Mouse (Mus musculus) forebrain, embryonic 13.5 days (tissue): Measurements from ENCODE around the gene Prpf19. TPM values are rescaled to one million over a fixed set of nuclear protein-coding genes. Genes with fewer than 3 reads are reported as not detected.
A peak's percentile ranks its signal among the peaks of the same experiment; 100 is the strongest.

Experiments
- ATAC-seq: fragments of 200-750 bp; cut with Nextera tagmentation; 2 replicates; pipeline ENCODE4 v1.8.0; 2017
- H3K27ac ChIP-seq: fragments of 300-500 bp; sonication (generic); 2 replicates; pipeline ENCODE4 v1.5.1; 2015; ENCODE audit warnings: inconsistent platforms, mild to moderate bottlenecking, moderate library complexity
- H3K27me3 ChIP-seq: fragments of 300-500 bp; sonication (generic); 2 replicates; pipeline ENCODE4 v1.6.1; 2015; ENCODE audit warnings: mild to moderate bottlenecking, inconsistent platforms
- H3K36me3 ChIP-seq: fragments of 300-500 bp; sonication (generic); 2 replicates; pipeline ENCODE4 v1.6.1; 2015; ENCODE audit warnings: mild to moderate bottlenecking, inconsistent platforms; ENCODE audit not compliant: poor library complexity, severe bottlenecking
- H3K4me1 ChIP-seq: fragments of 300-500 bp; sonication (generic); 2 replicates; pipeline ENCODE4 v1.6.1; 2015; ENCODE audit warnings: inconsistent platforms
- H3K4me2 ChIP-seq: fragments of 300-500 bp; sonication (generic); 2 replicates; pipeline ENCODE4 v1.6.1; 2015; ENCODE audit warnings: inconsistent platforms, mild to moderate bottlenecking, moderate library complexity
- H3K4me3 ChIP-seq: fragments of 300-500 bp; sonication (generic); 2 replicates; pipeline ENCODE4 v1.5.1; 2015; ENCODE audit warnings: mild to moderate bottlenecking, inconsistent platforms
- H3K9ac ChIP-seq: fragments of 300-500 bp; sonication (generic); 2 replicates; pipeline ENCODE4 v1.6.1; 2015; ENCODE audit warnings: mild to moderate bottlenecking, inconsistent platforms
- H3K9me3 ChIP-seq: fragments of 300-500 bp; sonication (generic); replicated peaks from 2 replicates; pipeline ENCODE4 v1.6.1; 2016; ENCODE audit warnings: inconsistent platforms
- WGBS: fragments of 180-500 bp; shearing (Covaris S2); methylation state at CpG from one replicate; pipeline ENCODE4 v1.1.7; 2015; 5-methylcytosine and 5-hydroxymethylcytosine counted together
- polyA plus RNA-seq: library from polyadenylated mRNA; unstranded; fragments of >200 nt; fragmentation: Nextera tagmentation; extraction: Ambion mirVana; gene quantifications from 2 replicates; pipeline ENCODE4 v1.2.1, GENCODE M21; 2015

Prpf19 gene
- 45.3 and 50.8 TPM in 2 replicates for polyA plus RNA-seq

- Histone ChIP-seq H3K9ac (peak within 1 kb of the TSS; percentile 94), H3K4me3 (peak within 1 kb of the TSS; percentile 90), H3K36me3 (peaks cover 30% of the 10 kb centered on the region), H3K27ac (peak within 1 kb of the TSS; percentile 92), H3K4me1 (peaks cover 23% of the 10 kb centered on the region), H3K9me3 (no peaks in the 10 kb centered on the region), H3K4me2 (peak within 1 kb of the TSS; percentile 89), H3K27me3 (no peaks in the 10 kb centered on the region)
- WGBS: under 1% methylated on average over 42 of the region's 43 CpGs
- peak; percentile 97 for ATAC-seq
These were observed at the start of gene Prpf19 for GRCm38 (mm10) chr19:10895016-10895528. TSS of gene Prpf19 (plus strand) at chr19:10895231.

GRCm38 (mm10) chr19:10845454-10845853 lies 49.6 kb upstream of the Prpf19 start:
- no peak for ATAC-seq
- H3K36me3 ChIP-seq: no peaks in the 10 kb centered on the region
- WGBS: 84% methylated on average over 3 of the region's 3 CpGs
- no peak overlapping the region for H3K27ac ChIP-seq
- no peaks in the 10 kb centered on the region for H3K27me3 ChIP-seq
- no peak overlapping the region for H3K4me2 ChIP-seq
- no peaks in the 10 kb centered on the region for H3K9me3 ChIP-seq
- H3K9ac ChIP-seq: no peak overlapping the region
- H3K4me3 ChIP-seq: no peak overlapping the region
- 0 out of 2 replicates have a peak, but pooled peaks cover 4% of the 10 kb centered on the region for H3K4me1 ChIP-seq

GRCm38 (mm10) chr19:10846150-10846549 lies 48.9 kb upstream of the Prpf19 start:
- H3K4me3 ChIP-seq: no peak overlapping the region
- no peak overlapping the region for H3K9ac ChIP-seq
- H3K36me3 ChIP-seq: no peaks in the 10 kb centered on the region
- no peaks in the 10 kb centered on the region for H3K9me3 ChIP-seq
- no peak overlapping the region for H3K27ac ChIP-seq
- ATAC-seq: no peak
- 75% methylated on average over 7 of the region's 7 CpGs for WGBS
- H3K4me2 ChIP-seq: no peak overlapping the region
- no peaks in the 10 kb centered on the region for H3K27me3 ChIP-seq
- H3K4me1 ChIP-seq: 0 out of 2 replicates have a peak, but pooled peaks cover 4% of the 10 kb centered on the region

DNA sequence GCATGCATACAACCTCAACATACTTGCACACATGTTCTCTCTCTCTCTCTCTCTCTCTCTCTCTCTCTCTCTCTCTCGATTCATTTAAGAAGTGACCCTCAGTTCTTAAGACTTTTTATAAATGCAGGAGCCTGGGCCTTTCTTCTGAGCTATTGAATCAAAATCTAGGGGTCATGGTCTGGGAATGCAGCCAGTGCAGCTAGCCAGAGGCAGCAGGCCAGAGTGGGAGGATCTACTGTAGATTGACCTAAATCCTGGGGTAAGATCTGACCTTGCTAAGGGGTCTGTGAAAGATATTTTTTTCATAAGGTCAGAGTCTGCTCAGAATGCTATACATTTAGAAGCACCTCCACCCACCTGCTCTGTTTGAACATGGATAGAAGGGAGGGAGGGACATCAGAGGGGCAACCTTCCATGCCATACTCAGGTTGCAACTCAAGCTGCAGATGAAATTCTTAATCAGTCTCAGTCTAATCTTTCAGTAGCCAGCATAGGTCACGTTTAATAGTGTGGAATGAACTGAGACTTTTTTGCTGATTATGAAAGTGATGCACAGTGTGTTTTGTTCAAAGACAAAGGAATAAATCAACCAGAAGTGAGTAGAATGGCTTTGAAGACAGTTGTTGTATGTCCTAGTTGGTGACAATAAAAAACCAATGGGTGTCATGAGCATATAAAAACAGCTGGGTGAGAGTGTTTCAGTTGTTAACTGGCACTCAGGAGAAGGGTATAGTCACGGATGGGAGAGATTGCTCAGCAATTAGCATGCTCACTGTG lies 47.5 kb upstream of the Prpf19 start:
- 0 out of 2 replicates have a peak, but pooled peaks have one; percentile 8 for ATAC-seq
- Histone ChIP-seq H3K4me2 (no peak overlapping the region), H3K4me3 (no peak overlapping the region), H3K27me3 (no peaks in the 10 kb centered on the region), H3K4me1 (0 out of 2 replicates have a peak, but pooled peaks cover 4% of the 10 kb centered on the region), H3K9ac (no peak overlapping the region), H3K27ac (no peak overlapping the region), H3K9me3 (no peaks in the 10 kb centered on the region), H3K36me3 (no peaks in the 10 kb centered on the region)
- WGBS: 39% methylated on average over 3 of the region's 3 CpGs

- no peak overlapping the region for H3K4me3 ChIP-seq
- no peak for ATAC-seq
- H3K4me1 ChIP-seq: no peaks in the 10 kb centered on the region
These were observed 39.6 kb upstream of the Prpf19 start for GRCm38 (mm10) chr19:10855422-10855821.

GRCm38 (mm10) chr19:10856520-10856919 lies 38.5 kb upstream of the Prpf19 start:
- H3K27ac ChIP-seq: no peak overlapping the region
- no peak overlapping the region for H3K4me3 ChIP-seq
- H3K36me3 ChIP-seq: peaks cover 60% of the 10 kb centered on the region
- no peaks in the 10 kb centered on the region for H3K9me3 ChIP-seq
- H3K9ac ChIP-seq: no peak overlapping the region
- H3K4me1 ChIP-seq: no peaks in the 10 kb centered on the region
- no peak overlapping the region for H3K4me2 ChIP-seq
- no peaks in the 10 kb centered on the region for H3K27me3 ChIP-seq
- 61% methylated on average over 2 of the region's 2 CpGs for WGBS
- 0 out of 2 replicates have a peak, but pooled peaks have one; percentile 14 for ATAC-seq

More at GRCm38 (mm10) chr19:10855422-10855821, 39.6 kb upstream of the Prpf19 start:
- no peak overlapping the region for H3K27ac ChIP-seq
- no peak overlapping the region for H3K9ac ChIP-seq
- 88% methylated on average over 3 of the region's 3 CpGs for WGBS
- no peak overlapping the region for H3K4me2 ChIP-seq
- no peaks in the 10 kb centered on the region for H3K27me3 ChIP-seq
- H3K9me3 ChIP-seq: no peaks in the 10 kb centered on the region
- H3K36me3 ChIP-seq: peaks cover 49% of the 10 kb centered on the region

DNA sequence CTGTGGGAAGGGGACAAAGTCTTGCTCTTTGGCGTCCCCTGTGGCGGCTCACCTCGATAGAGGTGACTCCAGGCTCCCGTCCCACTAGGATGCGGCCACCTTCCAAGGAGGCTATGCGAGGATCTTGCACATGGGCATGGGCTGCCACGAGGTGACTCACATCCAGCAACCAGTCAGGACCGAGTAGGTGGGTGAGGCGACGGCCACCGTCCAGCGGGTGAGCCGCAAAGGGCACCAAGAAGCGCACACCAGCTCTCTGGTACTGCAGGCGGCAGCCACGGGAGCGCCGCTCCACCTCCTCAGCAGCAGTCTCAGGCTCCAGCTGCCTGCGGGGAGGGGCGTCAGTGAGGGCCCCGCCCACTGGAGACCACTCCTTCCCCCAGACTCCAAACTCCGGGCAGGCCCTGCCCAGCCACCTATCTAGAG lies 34.9 kb upstream of the Prpf19 start:
- ATAC-seq: no peak
- Histone ChIP-seq H3K9ac (no peak overlapping the region), H3K4me3 (no peak overlapping the region), H3K4me2 (no peak overlapping the region), H3K27ac (no peak overlapping the region), H3K4me1 (no peaks in the 10 kb centered on the region), H3K9me3 (no peaks in the 10 kb centered on the region), H3K36me3 (peaks cover 96% of the 10 kb centered on the region), H3K27me3 (no peaks in the 10 kb centered on the region)
- 54% methylated on average over 22 of the region's 22 CpGs for WGBS

DNA sequence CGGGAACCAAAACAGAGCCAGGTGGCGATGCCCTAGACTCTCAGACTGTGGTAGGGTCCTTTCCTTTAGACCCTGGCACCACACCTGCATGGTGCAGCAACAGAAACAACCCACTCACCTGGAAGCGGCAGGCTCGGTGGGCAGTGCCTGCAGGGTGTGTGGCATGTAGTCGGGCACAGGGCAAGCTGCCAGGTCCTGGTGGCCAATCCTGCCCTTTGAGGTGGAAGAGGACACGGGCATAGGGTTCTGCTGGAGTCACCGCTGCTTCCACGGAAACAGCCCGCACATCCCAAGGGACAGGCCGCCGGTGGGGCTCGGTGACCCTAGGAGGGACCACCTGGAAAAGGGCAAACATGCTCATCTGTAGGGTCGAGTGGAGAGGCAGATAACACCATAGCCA lies 28.7 kb upstream of the Prpf19 start:
- no peak for ATAC-seq
- Histone ChIP-seq H3K9ac (no peak overlapping the region), H3K4me2 (no peak overlapping the region), H3K4me3 (no peak overlapping the region), H3K4me1 (peaks cover 34% of the 10 kb centered on the region), H3K36me3 (peaks cover 66% of the 10 kb centered on the region), H3K27me3 (no peaks in the 10 kb centered on the region), H3K27ac (no peak overlapping the region), H3K9me3 (no peaks in the 10 kb centered on the region)
- 88% methylated on average over 13 of the region's 13 CpGs for WGBS

DNA sequence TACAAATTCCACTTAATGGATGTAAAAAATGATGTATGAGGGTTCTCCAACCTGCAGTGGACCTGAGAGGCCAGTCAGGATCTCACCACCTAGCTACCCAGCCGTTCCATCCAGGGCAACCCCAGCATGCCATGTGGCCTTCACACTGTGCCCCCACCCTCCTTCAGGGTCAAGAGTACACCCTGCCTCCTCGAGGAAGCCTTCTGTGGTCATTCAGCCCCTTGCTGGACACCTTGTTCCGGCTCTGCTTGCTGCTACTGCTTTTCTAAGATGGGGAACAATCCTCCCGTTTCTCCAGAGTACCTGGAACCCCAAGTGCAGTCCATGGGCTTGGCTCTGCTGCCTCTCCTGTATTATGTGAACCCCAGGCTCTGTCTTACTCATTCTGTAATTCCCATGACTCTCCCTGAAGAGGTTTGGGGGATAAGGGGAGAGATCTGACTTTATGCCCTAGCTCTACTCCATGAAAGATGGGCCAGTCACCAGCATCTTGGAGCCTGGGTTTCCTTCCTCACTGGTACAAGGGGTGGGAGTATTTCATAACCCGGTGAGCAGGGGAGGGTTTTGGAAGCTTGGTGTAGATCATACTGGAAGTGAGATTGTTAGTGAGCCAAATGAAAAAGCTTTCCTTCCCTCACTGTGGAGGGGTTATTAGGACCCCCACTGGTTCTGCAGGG lies 26.9 kb upstream of the Prpf19 start:
- peak overlapping the region; percentile 93 for H3K4me2 ChIP-seq
- peak overlapping the region; percentile 88 for H3K4me3 ChIP-seq
- peak; percentile 3; the same call in 1 of the 2 replicates for ATAC-seq
- H3K9ac ChIP-seq: peak overlapping the region; percentile 96
- no peaks in the 10 kb centered on the region for H3K9me3 ChIP-seq
- H3K27ac ChIP-seq: peak overlapping the region; percentile 92; the same call in 1 of the 2 replicates
- H3K27me3 ChIP-seq: no peaks in the 10 kb centered on the region
- peaks cover 66% of the 10 kb centered on the region for H3K36me3 ChIP-seq
- peaks cover 34% of the 10 kb centered on the region for H3K4me1 ChIP-seq
- 25% methylated on average over 5 of the region's 5 CpGs for WGBS

- ATAC-seq: peak; percentile 44
- Histone ChIP-seq H3K36me3 (peaks cover 66% of the 10 kb centered on the region), H3K4me2 (peak overlapping the region; percentile 93), H3K4me1 (peaks cover 34% of the 10 kb centered on the region), H3K27ac (peak overlapping the region; percentile 92), H3K4me3 (peak overlapping the region; percentile 88), H3K9me3 (no peaks in the 10 kb centered on the region), H3K9ac (peak overlapping the region; percentile 96), H3K27me3 (no peaks in the 10 kb centered on the region)
- 0% methylated on average over 17 of the region's 17 CpGs for WGBS
These were observed 26.3 kb upstream of the Prpf19 start for GRCm38 (mm10) chr19:10868623-10869141.

DNA sequence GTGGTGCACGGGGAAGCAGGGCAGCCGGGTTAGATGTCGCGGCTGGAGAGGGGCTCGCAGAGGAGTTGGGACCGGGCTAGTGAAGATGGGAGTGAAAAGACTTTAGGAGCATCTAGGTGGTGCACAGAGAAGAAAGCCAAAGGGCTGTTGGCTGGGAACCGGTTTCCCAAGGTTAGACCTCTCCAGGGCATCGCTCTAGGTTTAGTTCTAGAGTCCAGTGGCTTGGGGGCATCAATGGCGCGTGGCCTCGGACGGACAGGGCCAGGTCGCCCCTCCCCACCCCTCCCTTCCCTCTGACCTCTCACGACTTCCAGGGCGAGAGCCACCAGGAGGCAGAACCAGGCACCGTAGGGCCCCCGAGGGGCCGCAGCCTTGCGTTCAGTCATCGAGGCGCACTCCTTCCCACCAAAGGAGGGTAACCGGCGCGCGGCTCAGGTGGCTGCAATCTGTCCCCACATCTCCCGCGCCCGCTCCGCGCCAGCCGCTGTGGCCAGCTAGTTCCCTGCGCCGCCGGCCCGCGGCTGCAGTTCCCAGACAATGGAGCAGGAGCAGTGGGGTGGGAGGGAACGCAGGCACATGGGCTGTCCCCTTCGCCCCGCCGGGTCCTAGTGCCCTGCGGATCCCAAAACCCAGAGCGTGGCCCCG lies 25.7 kb upstream of the Prpf19 start:
- H3K36me3 ChIP-seq: peaks cover 66% of the 10 kb centered on the region
- no peaks in the 10 kb centered on the region for H3K9me3 ChIP-seq
- peaks cover 34% of the 10 kb centered on the region for H3K4me1 ChIP-seq
- peak overlapping the region; percentile 92 for H3K27ac ChIP-seq
- WGBS: 0% methylated on average over 42 of the region's 43 CpGs
- no peaks in the 10 kb centered on the region for H3K27me3 ChIP-seq
- peak overlapping the region; percentile 93 for H3K4me2 ChIP-seq
- peak overlapping the region; percentile 96 for H3K9ac ChIP-seq
- H3K4me3 ChIP-seq: peak overlapping the region; percentile 88
- ATAC-seq: peak; percentile 96
